Mouse (Mus musculus) midbrain, embryonic 14.5 days (tissue): ENCODE data around the gene Wnt11. TPM values are rescaled to one million over a fixed set of nuclear protein-coding genes. Genes with fewer than 3 reads are reported as not detected.
A peak's percentile ranks its signal among the peaks of the same experiment; 100 is the strongest.

ENCODE experiments used
- ATAC-seq: fragments of 200-750 bp; cut with Nextera tagmentation; 2 replicates; pipeline ENCODE4 v1.8.0; 2017; ENCODE audit warnings: moderate number of reproducible peaks, moderate library complexity; ENCODE audit not compliant: low FRiP score, low TSS enrichment
- DNase-seq: peaks from one replicate; pipeline ENCODE4 v3.0.0-alpha.2; 2015
- H3K27ac ChIP-seq: fragments of 300-500 bp; sonication (generic); replicated peaks from 2 replicates; pipeline ENCODE4 v1.5.1; 2014; ENCODE audit warnings: mild to moderate bottlenecking, low read depth, low read length, moderate library complexity
- H3K27me3 ChIP-seq: fragments of 300-500 bp; sonication (generic); 2 replicates; pipeline ENCODE4 v1.6.1; 2014; ENCODE audit warnings: low read length, control low read depth, mixed read lengths; ENCODE audit not compliant: control insufficient read depth, insufficient read depth
- H3K36me3 ChIP-seq: fragments of 300-500 bp; sonication (generic); 2 replicates; pipeline ENCODE4 v1.6.1; 2014; ENCODE audit warnings: low read length, control low read depth; ENCODE audit not compliant: control insufficient read depth, insufficient read depth
- H3K4me1 ChIP-seq: fragments of 300-500 bp; sonication (generic); 2 replicates; pipeline ENCODE4 v1.6.1; 2014; ENCODE audit warnings: mild to moderate bottlenecking, antibody characterized with exemption, low read length, control low read depth; ENCODE audit not compliant: control insufficient read depth, insufficient read depth
- H3K4me2 ChIP-seq: fragments of 300-500 bp; sonication (generic); 2 replicates; pipeline ENCODE4 v1.6.1; 2014; ENCODE audit warnings: mild to moderate bottlenecking, low read length, moderate library complexity
- H3K4me3 ChIP-seq: fragments of 300-500 bp; sonication (generic); replicated peaks from 2 replicates; pipeline ENCODE4 v1.5.1; 2014; ENCODE audit warnings: low read depth, low read length
- H3K9ac ChIP-seq: fragments of 300-500 bp; sonication (generic); replicated peaks from 2 replicates; pipeline ENCODE4 v1.6.1; 2014; ENCODE audit warnings: mild to moderate bottlenecking, low read length, moderate library complexity
- H3K9me3 ChIP-seq: fragments of 300-500 bp; sonication (generic); 2 replicates; pipeline ENCODE4 v1.6.1; 2016; ENCODE audit warnings: low read length, control low read depth, mixed read lengths; ENCODE audit not compliant: control insufficient read depth
- WGBS: fragments of 180-500 bp; shearing (Covaris S2); extraction: QIAGEN DNeasy Blood & Tissue Kit; methylation state at CpG from one replicate; pipeline ENCODE4 v1.1.7; 2014; 5-methylcytosine and 5-hydroxymethylcytosine counted together
- polyA plus RNA-seq: library from polyadenylated mRNA; unstranded; fragments of >200 nt; fragmentation: Nextera tagmentation; extraction: Ambion mirVana; gene quantifications from 2 replicates; pipeline ENCODE4 v1.2.1, GENCODE M21; 2014

The Wnt11 gene
- polyA plus RNA-seq, 1 experiment from 2014 or later, result 0.64 TPM

DNA sequence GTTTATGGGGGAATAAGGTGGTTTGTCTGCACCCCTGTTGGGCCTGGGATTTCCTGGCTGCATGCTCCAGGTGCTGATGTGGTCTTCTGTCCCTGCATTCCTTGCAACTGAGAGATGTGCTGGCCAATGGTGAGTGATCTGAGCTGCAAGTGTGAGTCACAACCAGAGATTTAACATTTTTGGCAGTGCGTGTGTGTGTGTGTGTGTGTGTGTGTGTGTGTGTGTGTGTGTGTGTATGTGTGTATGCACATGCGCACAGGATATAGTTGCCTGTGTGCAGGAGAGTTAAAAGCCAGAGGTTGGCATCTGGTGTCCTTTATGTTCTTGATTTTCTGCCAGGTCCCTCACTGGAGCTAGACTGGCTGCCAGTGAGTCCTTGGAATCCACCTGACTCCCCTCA lies 44.3 kb downstream of the Wnt11 start:
- Histone ChIP-seq H3K4me3 (no peak overlapping the region), H3K27ac (no peak overlapping the region), H3K36me3 (no peaks in the 10 kb centered on the region), H3K9me3 (no peaks in the 10 kb centered on the region), H3K9ac (no peak overlapping the region), H3K27me3 (no peaks in the 10 kb centered on the region), H3K4me1 (peaks cover 14% of the 10 kb centered on the region), H3K4me2 (no peak overlapping the region)
- no peak for ATAC-seq
- WGBS, result 88% methylated on average over 2 of the region's 2 CpGs
- no peak for DNase-seq

DNA sequence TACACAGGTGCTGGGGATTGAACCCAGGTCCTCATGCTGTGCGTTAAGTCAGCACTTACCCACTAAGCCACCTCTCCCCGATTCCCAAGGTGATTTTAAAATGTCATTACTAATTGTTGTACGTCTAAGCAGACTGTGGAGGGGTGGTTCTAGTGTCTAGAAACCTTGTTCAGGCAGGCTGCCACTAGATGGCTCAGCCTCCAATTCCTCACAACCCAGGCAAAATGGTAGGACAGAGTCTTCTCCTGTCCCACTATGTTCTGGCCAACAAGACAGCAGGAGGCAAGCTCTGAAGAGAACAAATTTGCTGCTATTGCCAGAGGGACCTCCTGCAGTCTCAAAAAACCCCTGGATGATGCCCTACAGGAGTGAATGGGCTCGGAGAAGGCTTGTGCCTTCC lies 47.0 kb downstream of the Wnt11 start:
- no peak overlapping the region for H3K4me2 ChIP-seq
- no peaks in the 10 kb centered on the region for H3K36me3 ChIP-seq
- H3K9me3 ChIP-seq, result no peaks in the 10 kb centered on the region
- no peak overlapping the region for H3K4me3 ChIP-seq
- H3K4me1 ChIP-seq, result peaks cover 4% of the 10 kb centered on the region
- ATAC-seq (no peak), DNase-seq (no peak)
- no peak overlapping the region for H3K27ac ChIP-seq
- no peaks in the 10 kb centered on the region for H3K27me3 ChIP-seq
- 73% methylated on average over 4 of the region's 4 CpGs for WGBS
- H3K9ac ChIP-seq, result no peak overlapping the region

DNA sequence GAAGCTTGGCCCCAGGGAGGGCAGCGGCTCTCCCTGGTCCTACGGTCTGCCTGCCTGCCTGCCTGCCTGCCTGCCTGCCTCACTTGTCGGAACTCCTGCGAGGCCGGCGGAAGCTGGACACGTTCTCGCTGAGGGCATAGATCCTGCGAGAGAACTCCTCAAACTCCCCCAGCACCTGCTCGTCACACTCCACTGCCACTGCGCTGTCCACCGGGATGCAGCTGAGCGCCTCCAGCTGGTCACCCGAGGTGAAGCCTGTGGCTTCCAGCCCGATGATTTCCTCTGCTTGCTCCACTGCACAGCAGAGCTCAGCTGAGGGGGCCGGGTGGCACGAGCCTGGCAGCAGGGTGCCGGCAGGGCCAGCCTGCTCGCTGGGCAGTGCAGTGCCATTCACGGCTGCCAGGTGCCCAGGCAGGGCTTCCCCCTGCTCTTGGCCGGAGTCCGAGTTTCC lies 52.9 kb downstream of the Wnt11 start:
- Histone ChIP-seq H3K9me3 (no peaks in the 10 kb centered on the region), H3K4me1 (peaks cover 32% of the 10 kb centered on the region), H3K4me3 (no peak overlapping the region), H3K36me3 (no peaks in the 10 kb centered on the region), H3K27ac (peak overlapping the region; percentile 80), H3K4me2 (no peak overlapping the region), H3K9ac (no peak overlapping the region; the same call in 1 of the 2 replicates), H3K27me3 (no peaks in the 10 kb centered on the region)
- peak; percentile 58 for DNase-seq
- 18% methylated on average over 22 of the region's 22 CpGs for WGBS
- peak; percentile 41; the same call in 1 of the 2 replicates for ATAC-seq

DNA sequence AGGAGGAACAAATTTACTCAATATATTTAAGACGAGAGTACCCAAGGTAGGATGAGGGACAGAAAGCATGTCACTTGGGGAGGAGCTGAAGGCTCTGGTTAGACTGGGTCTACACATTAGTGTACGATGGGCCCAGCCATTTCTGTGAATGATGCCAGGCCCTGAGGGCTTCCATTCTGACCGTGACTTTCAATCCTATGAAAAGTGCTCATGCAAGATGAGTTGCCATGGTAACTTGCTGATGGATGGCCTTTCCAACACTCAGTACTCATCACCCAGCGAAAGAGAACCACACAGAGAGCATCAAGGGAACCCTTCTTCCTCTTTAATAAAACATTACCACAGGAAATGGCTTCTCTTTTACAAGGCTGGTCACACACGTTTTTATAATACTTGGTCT lies 53.9 kb downstream of the Wnt11 start:
- no peak overlapping the region for H3K9ac ChIP-seq
- no peaks in the 10 kb centered on the region for H3K27me3 ChIP-seq
- H3K4me2 ChIP-seq, result no peak overlapping the region
- H3K36me3 ChIP-seq, result no peaks in the 10 kb centered on the region
- no peaks in the 10 kb centered on the region for H3K9me3 ChIP-seq
- H3K4me3 ChIP-seq, result no peak overlapping the region
- WGBS, result 20% methylated on average over 5 of the region's 5 CpGs
- ATAC-seq (peak; percentile 73), DNase-seq (peak; percentile 82)
- H3K4me1 ChIP-seq, result peaks cover 32% of the 10 kb centered on the region
- H3K27ac ChIP-seq, result peak overlapping the region; percentile 80

DNA sequence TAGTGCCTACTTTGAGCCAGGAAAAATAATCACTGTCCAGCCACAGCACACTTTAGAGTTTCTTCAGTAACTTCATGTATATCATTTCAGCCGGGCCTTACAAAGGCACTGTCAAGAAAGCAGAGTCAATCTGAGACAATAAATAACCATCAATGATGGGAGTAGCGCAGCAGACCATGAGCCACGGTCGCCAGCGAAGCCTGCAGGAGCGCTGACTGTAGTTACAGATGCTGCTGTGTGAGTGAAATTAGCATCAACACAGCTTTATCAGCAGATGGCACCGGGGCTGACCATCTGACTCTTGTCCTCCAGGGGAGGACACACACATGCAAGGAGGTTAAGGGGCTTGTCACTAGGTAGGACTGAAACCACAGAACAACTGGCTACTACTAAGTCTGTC lies 54.3 kb downstream of the Wnt11 start:
- WGBS, result 25% methylated on average over 7 of the region's 7 CpGs
- H3K4me3 ChIP-seq, result no peak overlapping the region
- no peak overlapping the region for H3K4me2 ChIP-seq
- H3K9me3 ChIP-seq, result no peaks in the 10 kb centered on the region
- ATAC-seq, result 0 out of 2 replicates have a peak, but pooled peaks have one; percentile 26
- H3K27ac ChIP-seq, result peak overlapping the region; percentile 80
- H3K27me3 ChIP-seq, result no peaks in the 10 kb centered on the region
- H3K9ac ChIP-seq, result no peak overlapping the region
- peak; percentile 62 for DNase-seq
- H3K4me1 ChIP-seq, result peaks cover 32% of the 10 kb centered on the region
- H3K36me3 ChIP-seq, result no peaks in the 10 kb centered on the region

DNA sequence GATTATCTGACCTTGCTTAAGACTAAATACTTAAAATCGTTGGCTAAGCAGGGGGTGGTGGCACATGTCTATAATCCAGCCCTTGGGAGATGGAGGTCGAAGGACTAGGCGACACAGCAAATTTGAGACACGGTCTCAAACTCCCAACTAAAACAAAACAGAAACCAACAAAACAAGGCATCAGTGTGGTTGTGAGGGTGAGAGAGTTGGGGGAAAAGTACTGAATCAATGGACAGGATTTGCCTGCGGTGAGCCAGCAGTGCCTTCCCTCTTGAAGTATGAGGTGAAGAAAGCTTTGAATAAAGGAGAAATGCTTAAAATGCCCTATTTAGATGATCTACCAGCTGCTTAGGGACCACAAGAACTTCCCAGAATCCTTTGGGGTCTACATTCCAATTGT lies 58.2 kb downstream of the Wnt11 start:
- Histone ChIP-seq H3K36me3 (no peaks in the 10 kb centered on the region), H3K27me3 (no peaks in the 10 kb centered on the region), H3K4me3 (no peak overlapping the region), H3K27ac (no peak overlapping the region), H3K4me1 (peaks cover 26% of the 10 kb centered on the region), H3K9ac (no peak overlapping the region), H3K4me2 (no peak overlapping the region), H3K9me3 (no peaks in the 10 kb centered on the region)
- 84% methylated on average over 5 of the region's 5 CpGs for WGBS
- DNase-seq (no peak), ATAC-seq (no peak)

DNA sequence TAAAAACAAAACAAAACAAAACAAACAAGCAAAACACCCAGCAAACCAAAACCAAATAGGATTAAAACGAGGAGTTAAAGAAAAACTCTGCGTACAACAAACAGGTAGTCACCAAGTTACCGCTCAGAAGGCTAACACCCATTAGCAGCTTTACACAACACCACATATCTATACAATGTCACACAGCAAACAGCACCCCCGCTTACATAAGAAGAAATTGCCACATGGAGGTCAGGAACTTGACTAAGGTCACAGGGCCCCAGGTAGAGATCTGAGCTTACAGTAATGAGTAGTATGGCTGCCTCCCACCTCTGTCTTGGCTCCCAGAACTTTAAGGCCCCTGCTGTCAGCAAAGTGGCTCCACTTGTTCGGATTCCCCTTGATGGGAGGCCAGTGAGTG lies 59.4 kb downstream of the Wnt11 start:
- ATAC-seq (no peak), DNase-seq (no peak)
- no peak overlapping the region for H3K4me2 ChIP-seq
- no peaks in the 10 kb centered on the region for H3K9me3 ChIP-seq
- no peaks in the 10 kb centered on the region for H3K36me3 ChIP-seq
- H3K4me3 ChIP-seq, result no peak overlapping the region
- H3K27me3 ChIP-seq, result no peaks in the 10 kb centered on the region
- H3K4me1 ChIP-seq, result peaks cover 15% of the 10 kb centered on the region
- 90% methylated on average over 5 of the region's 5 CpGs for WGBS
- H3K9ac ChIP-seq, result no peak overlapping the region
- no peak overlapping the region for H3K27ac ChIP-seq

DNA sequence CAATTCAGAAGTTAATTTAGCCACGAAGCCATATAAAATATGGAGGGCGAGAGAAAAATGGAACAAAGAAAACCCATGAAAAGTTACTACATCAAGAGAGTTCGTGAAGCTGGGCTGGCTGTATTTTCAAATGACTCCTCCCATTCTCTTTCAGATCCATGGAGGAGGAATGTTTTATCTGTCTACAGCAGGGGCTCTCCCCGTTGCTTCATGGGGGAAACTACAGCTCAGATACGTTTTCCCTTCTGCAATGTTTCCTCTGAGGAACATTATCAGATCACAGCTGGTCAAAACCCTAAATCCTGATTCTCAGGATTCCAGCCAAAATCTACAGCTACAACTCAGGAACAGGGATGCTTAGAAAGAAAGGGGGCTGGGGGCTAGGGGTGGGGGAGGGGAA lies 59.9 kb downstream of the Wnt11 start:
- H3K36me3 ChIP-seq, result no peaks in the 10 kb centered on the region
- WGBS, result 38% methylated on average over 5 of the region's 5 CpGs
- H3K27me3 ChIP-seq, result no peaks in the 10 kb centered on the region
- ATAC-seq (no peak), DNase-seq (no peak)
- H3K9ac ChIP-seq, result no peak overlapping the region
- H3K4me3 ChIP-seq, result no peak overlapping the region
- no peaks in the 10 kb centered on the region for H3K9me3 ChIP-seq
- no peak overlapping the region for H3K27ac ChIP-seq
- peaks cover 10% of the 10 kb centered on the region for H3K4me1 ChIP-seq
- no peak overlapping the region for H3K4me2 ChIP-seq

DNA sequence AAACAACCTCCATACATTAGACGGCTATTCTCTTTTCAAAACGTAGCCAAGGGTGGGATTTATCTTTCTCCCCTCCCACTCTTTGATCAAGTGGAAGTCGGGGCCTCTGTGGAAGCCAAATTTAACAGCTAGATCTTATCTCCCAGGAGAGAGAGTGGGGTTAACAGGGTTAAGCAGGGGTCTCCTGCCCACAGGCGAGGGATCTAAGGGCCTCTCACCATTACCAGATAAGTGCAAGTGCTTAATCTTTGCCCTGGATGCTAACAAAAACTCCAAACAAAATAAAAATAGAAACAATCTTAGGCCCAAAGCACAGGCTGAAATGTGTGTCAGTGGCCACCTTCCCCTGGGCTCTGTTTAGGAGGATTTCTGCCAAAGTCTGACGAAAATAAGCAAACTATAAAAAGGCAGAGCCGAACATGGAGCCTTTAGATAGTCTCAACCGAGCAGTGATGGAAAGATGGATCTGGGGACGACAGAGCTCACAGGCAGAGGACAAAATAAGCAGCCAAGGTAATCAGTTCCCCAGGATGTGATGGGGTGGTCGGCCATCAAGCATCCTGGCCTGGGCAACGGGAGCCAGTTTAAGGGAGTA lies 60.7 kb downstream of the Wnt11 start:
- Histone ChIP-seq H3K27ac (no peak overlapping the region), H3K4me1 (0 out of 2 replicates have a peak, but pooled peaks cover 6% of the 10 kb centered on the region), H3K27me3 (no peaks in the 10 kb centered on the region), H3K9me3 (no peaks in the 10 kb centered on the region), H3K9ac (0 out of 2 replicates have a peak overlapping the region, but pooled peaks have one; percentile 20), H3K4me2 (no peak overlapping the region), H3K4me3 (no peak overlapping the region), H3K36me3 (no peaks in the 10 kb centered on the region)
- ATAC-seq (no peak), DNase-seq (no peak)
- 46% methylated on average over 10 of the region's 10 CpGs for WGBS
